Mouse (Mus musculus): ENCODE results near the gene Tesc. TPM values are rescaled to one million over a fixed set of nuclear protein-coding genes. Genes with fewer than 3 reads are reported as not detected.
A peak's percentile ranks its signal among the peaks of the same experiment; 100 is the strongest.

Tesc gene
- polyA plus RNA-seq, 1 experiment: not detected

DNA sequence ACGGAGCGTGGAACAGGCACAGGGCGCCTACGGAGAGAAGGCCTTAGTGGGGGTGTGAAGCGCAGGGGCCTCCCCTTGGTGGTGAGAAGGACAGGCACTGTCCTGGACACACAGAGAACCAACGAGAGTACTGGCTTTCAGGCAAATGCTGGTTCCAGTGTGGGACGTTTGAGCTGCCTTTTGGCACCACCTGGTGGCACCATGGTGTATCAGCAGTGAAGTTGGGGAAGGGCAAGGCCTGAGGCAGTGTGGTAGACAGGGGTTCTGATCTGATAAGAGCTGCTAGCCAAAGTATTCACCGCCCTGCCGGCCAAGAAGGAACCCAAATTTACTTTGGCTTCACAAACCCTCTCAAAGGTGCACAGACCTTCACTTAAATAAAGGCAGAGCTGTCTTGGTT, 41.8 kb downstream of the Tesc start:
- TF ChIP-seq CTCF (IDR thresholded peaks at IDR 0.05; ENCODE audit: insufficient read depth, low read depth, low read length) (peak; percentile 77), POLR2A (IDR thresholded peaks at IDR 0.05; ENCODE audit: insufficient read depth, low read depth, low read length) (no peak)
- WGBS: 33% methylated on average over 9 of the region's 9 CpGs
- Histone ChIP-seq H3K4me3 (ENCODE audit: insufficient read depth, low read depth, low read length) (no peak overlapping the region), H3K4me1 (ENCODE audit: control insufficient read depth, insufficient read depth, low read length) (peaks cover 72% of the 10 kb centered on the region), H3K27ac (ENCODE audit: insufficient read depth, low read depth, low read length) (no peak overlapping the region)

DNA sequence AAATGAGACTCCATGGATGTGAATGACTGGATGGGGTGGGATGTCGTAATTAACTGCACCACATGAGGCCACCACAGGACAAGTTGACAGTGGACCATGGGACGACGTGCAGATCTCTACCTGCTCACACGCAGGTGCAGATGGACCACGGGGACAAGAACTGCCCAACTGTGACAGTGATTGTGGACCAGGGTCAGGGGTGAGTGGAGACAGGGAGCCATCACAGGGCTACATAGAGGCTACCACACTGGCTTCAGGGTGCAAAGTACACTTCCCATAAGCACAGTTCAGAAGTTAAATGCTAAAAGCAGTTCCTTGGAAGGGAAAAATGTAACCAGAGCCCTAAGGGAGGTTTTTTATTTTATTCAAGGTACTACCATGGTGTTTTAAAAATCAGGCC, 44.2 kb downstream of the Tesc start:
- H3K27ac ChIP-seq (ENCODE audit: insufficient read depth, low read depth, low read length): no peak overlapping the region
- no peak overlapping the region for H3K4me3 ChIP-seq (ENCODE audit: insufficient read depth, low read depth, low read length)
- WGBS: 62% methylated on average over 5 of the region's 5 CpGs
- no peak for TF ChIP-seq POLR2A (IDR thresholded peaks at IDR 0.05; ENCODE audit: insufficient read depth, low read depth, low read length)
- TF ChIP-seq CTCF (IDR thresholded peaks at IDR 0.05; ENCODE audit: insufficient read depth, low read depth, low read length): no peak
- peaks cover 56% of the 10 kb centered on the region for H3K4me1 ChIP-seq (ENCODE audit: control insufficient read depth, insufficient read depth, low read length)

DNA sequence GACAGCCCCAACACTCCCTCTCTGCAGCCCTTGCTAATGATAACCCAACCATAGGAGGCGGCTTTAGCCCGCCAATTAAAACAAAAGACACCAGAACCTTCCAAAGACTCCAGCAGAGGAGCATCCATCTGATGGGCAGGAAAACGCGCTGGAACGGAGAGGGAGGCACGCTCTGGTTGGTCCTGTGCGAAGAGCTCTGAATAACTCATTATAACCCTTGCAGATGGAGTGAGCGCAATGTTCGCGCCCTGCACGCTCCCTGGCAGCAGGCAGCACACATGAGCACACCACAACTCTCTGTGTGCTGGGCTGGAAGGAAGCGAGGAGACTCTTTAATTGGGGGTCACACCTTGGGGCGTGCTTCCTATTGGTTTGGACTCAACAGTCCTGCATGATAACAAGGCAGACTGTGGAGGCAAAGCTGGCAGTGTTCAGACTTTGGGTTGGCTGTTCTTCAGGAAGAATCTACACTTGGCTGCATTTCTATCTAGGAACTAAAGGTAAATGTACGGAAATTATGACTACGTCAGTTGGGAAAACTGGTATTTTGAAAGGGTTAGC, 45.8 kb downstream of the Tesc start:
- H3K4me1 ChIP-seq (ENCODE audit: control insufficient read depth, insufficient read depth, low read length): peaks cover 47% of the 10 kb centered on the region
- H3K4me3 ChIP-seq (ENCODE audit: insufficient read depth, low read depth, low read length): no peak overlapping the region
- no peak for TF ChIP-seq CTCF (IDR thresholded peaks at IDR 0.05; ENCODE audit: insufficient read depth, low read depth, low read length)
- TF ChIP-seq POLR2A (IDR thresholded peaks at IDR 0.05; ENCODE audit: insufficient read depth, low read depth, low read length): no peak
- no peak overlapping the region for H3K27ac ChIP-seq (ENCODE audit: insufficient read depth, low read depth, low read length)
- 38% methylated on average over 15 of the region's 15 CpGs for WGBS

DNA sequence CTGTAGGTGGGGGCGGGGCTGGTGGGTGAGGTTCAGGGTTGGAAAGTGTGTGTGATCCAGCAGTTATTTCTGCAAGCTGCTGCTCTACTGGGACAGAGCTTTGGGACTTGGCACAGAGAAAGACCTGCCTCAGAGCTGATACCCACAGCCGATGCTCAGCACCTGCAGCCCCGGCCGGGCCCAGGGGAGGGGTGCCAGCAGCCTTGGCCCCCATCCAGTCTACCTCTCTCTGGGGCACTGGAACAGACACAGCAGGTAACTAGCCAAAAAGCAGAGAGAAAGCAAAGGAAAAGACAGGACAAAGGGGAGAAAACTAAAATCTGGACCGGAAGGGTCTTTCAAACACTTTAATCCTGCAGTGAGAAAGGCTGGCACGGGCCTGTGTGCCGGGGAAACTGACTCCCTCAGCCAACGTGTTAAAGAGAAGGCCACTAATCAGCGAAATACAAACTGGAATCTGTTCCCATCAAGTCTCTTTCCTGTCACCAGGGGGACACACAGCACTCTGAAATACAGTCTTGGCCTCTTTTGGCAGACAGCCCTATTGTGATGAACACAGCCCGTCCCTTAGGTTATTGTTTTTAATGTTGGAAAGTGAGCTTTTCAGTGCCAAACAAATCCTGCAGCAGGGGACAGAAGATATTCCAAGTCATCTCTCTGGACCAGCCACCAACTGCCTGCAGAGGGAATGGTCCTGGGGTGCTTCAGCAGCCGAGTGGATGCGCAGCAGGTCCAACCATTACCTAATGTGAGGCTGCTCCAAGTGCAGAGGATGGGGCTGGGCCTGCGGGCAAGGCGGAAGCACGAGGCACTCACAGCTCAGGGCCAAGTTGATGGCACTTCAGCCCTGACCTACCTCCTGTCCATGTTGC, 49.4 kb downstream of the Tesc start:
- Histone ChIP-seq H3K4me3 (ENCODE audit: insufficient read depth, low read depth, low read length) (no peak overlapping the region), H3K4me1 (ENCODE audit: control insufficient read depth, insufficient read depth, low read length) (peaks cover 50% of the 10 kb centered on the region), H3K27ac (ENCODE audit: insufficient read depth, low read depth, low read length) (no peak overlapping the region)
- WGBS: 56% methylated on average over 15 of the region's 15 CpGs
- no peak for TF ChIP-seq POLR2A (IDR thresholded peaks at IDR 0.05; ENCODE audit: insufficient read depth, low read depth, low read length)
- TF ChIP-seq CTCF (IDR thresholded peaks at IDR 0.05; ENCODE audit: insufficient read depth, low read depth, low read length): no peak

DNA sequence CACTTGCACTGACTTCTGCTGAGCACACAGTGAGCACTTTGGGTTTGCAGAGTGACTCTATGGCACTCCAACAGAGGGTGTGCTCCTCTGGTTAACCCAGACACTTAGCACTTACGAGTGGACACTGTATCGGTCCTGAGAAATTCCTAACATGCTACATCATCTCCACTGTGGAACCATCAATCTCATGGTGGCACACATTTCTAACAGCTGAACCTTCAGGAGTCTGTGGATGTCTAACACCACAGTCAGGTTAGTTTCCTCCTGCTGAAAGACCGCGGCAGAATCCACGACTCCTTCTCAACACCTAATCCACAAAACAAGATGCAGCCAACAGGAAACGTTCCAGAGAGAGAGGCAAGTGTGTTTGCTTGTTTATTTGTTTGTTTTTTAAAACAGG, 51.0 kb downstream of the Tesc start:
- Histone ChIP-seq H3K27ac (ENCODE audit: insufficient read depth, low read depth, low read length) (no peak overlapping the region), H3K4me1 (ENCODE audit: control insufficient read depth, insufficient read depth, low read length) (peaks cover 52% of the 10 kb centered on the region), H3K4me3 (ENCODE audit: insufficient read depth, low read depth, low read length) (no peak overlapping the region)
- WGBS: 92% methylated on average over 6 of the region's 6 CpGs
- no peak for TF ChIP-seq POLR2A (IDR thresholded peaks at IDR 0.05; ENCODE audit: insufficient read depth, low read depth, low read length)
- no peak for TF ChIP-seq CTCF (IDR thresholded peaks at IDR 0.05; ENCODE audit: insufficient read depth, low read depth, low read length)

DNA sequence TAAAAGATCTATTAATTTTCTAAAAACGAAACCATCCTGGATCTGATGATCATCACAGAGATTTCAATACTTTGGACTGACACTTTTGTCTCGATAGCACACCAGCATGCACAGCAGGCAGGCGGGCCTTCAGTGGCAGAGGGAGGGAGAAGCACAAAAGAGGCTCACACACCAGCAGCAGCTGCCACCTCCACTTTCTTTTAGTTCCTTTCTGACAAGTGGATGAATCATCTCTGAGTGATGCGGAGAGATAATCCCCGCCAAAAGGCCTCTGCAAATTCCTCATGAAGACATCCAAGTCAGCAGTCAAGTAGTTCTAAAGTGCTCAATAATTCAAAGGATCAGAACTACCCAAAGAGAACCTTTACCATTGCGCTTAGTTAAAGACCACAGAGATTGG, 51.8 kb downstream of the Tesc start:
- 50% methylated on average over 6 of the region's 6 CpGs for WGBS
- Histone ChIP-seq H3K27ac (ENCODE audit: insufficient read depth, low read depth, low read length) (no peak overlapping the region), H3K4me1 (ENCODE audit: control insufficient read depth, insufficient read depth, low read length) (peaks cover 52% of the 10 kb centered on the region), H3K4me3 (ENCODE audit: insufficient read depth, low read depth, low read length) (no peak overlapping the region)
- no peak for TF ChIP-seq CTCF (IDR thresholded peaks at IDR 0.05; ENCODE audit: insufficient read depth, low read depth, low read length)

DNA sequence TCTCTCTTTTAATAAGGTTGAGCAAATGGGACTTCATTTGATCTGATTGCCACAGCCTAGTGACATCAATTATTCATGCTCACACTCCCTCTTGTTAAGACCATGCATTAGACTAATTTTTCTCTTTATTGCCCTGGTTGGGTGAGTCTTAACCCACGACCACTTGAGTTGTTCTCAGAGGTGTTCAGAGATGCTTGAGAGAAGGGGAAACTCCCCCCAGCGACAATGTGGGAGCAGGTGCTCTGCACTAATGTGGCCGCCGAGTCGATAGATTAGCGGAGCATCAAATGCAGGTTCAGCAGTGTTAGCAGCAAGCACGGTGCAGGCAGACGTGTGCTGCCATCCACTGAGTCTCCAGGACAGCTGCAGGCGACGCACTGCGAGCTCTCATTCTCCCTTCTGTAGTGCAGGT, 52.3 kb downstream of the Tesc start:
- TF ChIP-seq POLR2A (IDR thresholded peaks at IDR 0.05; ENCODE audit: insufficient read depth, low read depth, low read length) (no peak), CTCF (IDR thresholded peaks at IDR 0.05; ENCODE audit: insufficient read depth, low read depth, low read length) (no peak)

DNA sequence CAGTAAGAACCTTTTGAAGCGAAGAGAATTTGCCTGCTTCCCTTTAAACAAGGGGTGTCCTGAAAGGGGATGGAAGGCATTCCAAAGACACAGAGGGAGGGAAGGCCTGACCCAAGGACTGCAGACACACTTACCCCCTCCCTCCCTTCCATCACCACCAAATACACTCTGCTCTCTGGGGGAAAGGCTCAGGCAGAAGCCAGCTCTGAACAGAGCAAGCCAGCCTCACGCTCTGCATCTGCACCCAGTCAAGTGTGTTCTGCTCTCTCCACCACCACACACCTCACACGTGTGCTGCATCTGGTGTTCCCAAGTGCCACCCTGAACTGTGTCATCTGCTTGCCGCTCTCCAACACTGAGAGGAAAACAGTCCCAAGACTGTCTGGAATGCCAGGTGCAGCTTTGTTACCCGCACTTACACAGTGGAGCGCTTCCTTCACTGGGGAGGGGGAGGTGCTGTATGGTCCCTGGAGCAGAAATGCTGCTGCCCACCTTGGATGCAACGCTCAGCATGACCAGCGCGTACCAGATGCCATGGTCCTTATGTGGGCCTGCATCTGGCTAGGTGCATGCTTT, 53.9 kb downstream of the Tesc start:
- Histone ChIP-seq H3K4me1 (ENCODE audit: control insufficient read depth, insufficient read depth, low read length) (peaks cover 60% of the 10 kb centered on the region), H3K27ac (ENCODE audit: insufficient read depth, low read depth, low read length) (no peak overlapping the region), H3K4me3 (ENCODE audit: insufficient read depth, low read depth, low read length) (no peak overlapping the region)
- WGBS: 79% methylated on average over 9 of the region's 9 CpGs
- TF ChIP-seq CTCF (IDR thresholded peaks at IDR 0.05; ENCODE audit: insufficient read depth, low read depth, low read length): no peak
- no peak for TF ChIP-seq POLR2A (IDR thresholded peaks at IDR 0.05; ENCODE audit: insufficient read depth, low read depth, low read length)

More for the DNA sequence above, 52.3 kb downstream of the Tesc start:
- no peak overlapping the region for H3K4me3 ChIP-seq (ENCODE audit: insufficient read depth, low read depth, low read length)
- H3K4me1 ChIP-seq (ENCODE audit: control insufficient read depth, insufficient read depth, low read length): peaks cover 56% of the 10 kb centered on the region
- 61% methylated on average over 11 of the region's 11 CpGs for WGBS
- H3K27ac ChIP-seq (ENCODE audit: insufficient read depth, low read depth, low read length): no peak overlapping the region

DNA sequence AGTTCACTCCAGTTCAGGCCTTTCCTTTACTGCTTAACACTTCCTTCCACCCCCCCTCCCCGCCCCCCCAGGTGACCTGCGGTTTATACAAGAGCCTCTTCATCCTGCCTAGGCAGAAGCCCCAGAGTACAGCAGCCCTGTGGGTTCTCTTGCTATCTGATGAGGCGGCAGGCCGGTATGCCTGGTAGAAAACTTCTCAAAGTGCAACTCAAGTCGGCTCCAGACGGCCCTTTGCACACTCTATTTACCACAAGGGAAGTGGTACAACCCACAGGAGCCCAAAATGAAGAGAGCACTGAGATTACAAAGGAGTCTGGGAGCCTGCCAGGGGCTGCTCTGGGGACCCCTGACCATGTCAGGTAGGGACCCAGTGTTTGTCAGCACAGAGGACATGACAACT, 54.5 kb downstream of the Tesc start:
- Histone ChIP-seq H3K4me1 (ENCODE audit: control insufficient read depth, insufficient read depth, low read length) (peaks cover 56% of the 10 kb centered on the region), H3K27ac (ENCODE audit: insufficient read depth, low read depth, low read length) (no peak overlapping the region), H3K4me3 (ENCODE audit: insufficient read depth, low read depth, low read length) (no peak overlapping the region)
- WGBS: 76% methylated on average over 6 of the region's 6 CpGs
- TF ChIP-seq CTCF (IDR thresholded peaks at IDR 0.05; ENCODE audit: insufficient read depth, low read depth, low read length) (no peak), POLR2A (IDR thresholded peaks at IDR 0.05; ENCODE audit: insufficient read depth, low read depth, low read length) (no peak)

Data from olfactory bulb, adult 2 months (tissue).